Mouse (Mus musculus) MEL (cell line): ENCODE measurements around the gene Mtor.

Source experiments
- CTCF ChIP-seq, 3 experiments: IDR thresholded peaks in 2 of 3; conservative IDR thresholded peaks in 1 of 3; 2 replicates each; pipeline ENCODE4 v1.5.1; 2011 to 2012; ENCODE audit warnings: low read length in 3 of 3, low read depth in 2 of 3, mild to moderate bottlenecking in 2 of 3, improper control_type of control experiment in 1 of 3, inconsistent platforms in 1 of 3, mixed read lengths in 1 of 3, moderate library complexity in 1 of 3; ENCODE audit not compliant: control insufficient read depth in 1 of 3, insufficient read depth in 1 of 3, poor library complexity in 1 of 3, severe bottlenecking in 1 of 3
- GABPA ChIP-seq: IDR thresholded peaks from 2 replicates; pipeline ENCODE4 v1.6.1; 2012; ENCODE audit warnings: low read depth, mild to moderate bottlenecking, inconsistent platforms, low read length, improper control_type of control experiment, moderate library complexity
- MAFK ChIP-seq: IDR thresholded peaks from 2 replicates; pipeline ENCODE4 v1.6.1; 2011; ENCODE audit warnings: low read depth, mild to moderate bottlenecking, low read length, improper control_type of control experiment, borderline replicate concordance
- POLR2A ChIP-seq, 2 experiments: IDR thresholded peaks; 2 replicates each; pipeline ENCODE4 v1.6.1; 2011 to 2012; ENCODE audit warnings: low read length in 2 of 2, mild to moderate bottlenecking in 2 of 2, control low read depth in 1 of 2, improper control_type of control experiment in 1 of 2, low read depth in 1 of 2, moderate library complexity in 1 of 2; ENCODE audit not compliant: control insufficient read depth in 1 of 2, insufficient read depth in 1 of 2, poor library complexity in 1 of 2
- TBP ChIP-seq: IDR thresholded peaks from 2 replicates; pipeline ENCODE4 v1.8.0; 2011; ENCODE audit warnings: low read depth, low read length, improper control_type of control experiment
- ZMIZ1 ChIP-seq: IDR thresholded peaks from 2 replicates; pipeline ENCODE4 v1.6.1; 2012; ENCODE audit warnings: low read depth, mild to moderate bottlenecking, inconsistent platforms, low read length, improper control_type of control experiment, moderate library complexity

DNA sequence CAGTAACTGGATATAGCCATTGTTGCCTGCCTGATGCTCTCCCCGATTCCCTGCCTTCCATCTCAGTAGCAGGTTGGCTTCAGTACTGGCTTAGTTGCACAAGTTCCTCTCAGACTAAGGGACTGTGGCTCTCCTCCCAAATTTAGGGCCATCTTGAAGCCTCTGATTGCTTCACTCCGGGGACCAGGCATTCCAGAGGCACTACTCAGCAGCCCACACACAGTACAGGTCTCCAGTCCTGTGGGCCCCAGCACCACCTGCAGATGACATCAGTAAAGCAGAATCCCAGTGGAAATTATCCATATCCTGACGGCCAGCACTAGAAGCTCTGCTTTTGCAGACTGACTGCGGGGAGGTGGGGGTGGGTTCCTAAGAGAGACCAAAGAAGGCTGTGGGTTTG lies 62.3 kb downstream of the Mtor start:
- TF ChIP-seq POLR2A (IDR thresholded peaks at IDR 0.05; ENCODE audit: control insufficient read depth in 1 of 2, insufficient read depth in 1 of 2, low read depth in 1 of 2, low read length in 2 of 2, poor library complexity in 1 of 2), result no peak
- no peak for TF ChIP-seq ZMIZ1
- no peak for TF ChIP-seq GABPA
- no peak for TF ChIP-seq CTCF (IDR thresholded peaks at IDR 0.05 in 2 of 3, conservative IDR thresholded peaks at IDR 0.05 in 1 of 3; ENCODE audit: control insufficient read depth in 1 of 3, insufficient read depth in 1 of 3, low read depth in 2 of 3, low read length in 3 of 3, poor library complexity in 1 of 3, severe bottlenecking in 1 of 3)
- no peak for TF ChIP-seq TBP
- TF ChIP-seq MAFK, result no peak
